Mouse (Mus musculus) adrenal gland, adult 18-20 months (tissue): Measurements from ENCODE around the gene Vti1b. TPM values are rescaled to one million over a fixed set of nuclear protein-coding genes. Genes with fewer than 3 reads are reported as not detected.
A peak's percentile ranks its signal among the peaks of the same experiment; 100 is the strongest.
"Not testable (repeated sequence)": the region's sequence is repeated elsewhere in the genome, so short reads cannot be mapped to it uniquely, and the experiment has no call there.

ENCODE experiments used
- DNase-seq, 2 experiments: peaks; one replicate each; pipeline ENCODE4 v3.0.0; 2021 to 2022; ENCODE audit warnings: low spot score in 2 of 2
- long read RNA-seq, 2 experiments: library from polyadenylated mRNA; stranded (forward); transcript quantifications; one replicate each; pipeline ENCODE4 v2.0.0; 2021
- total RNA-seq, 2 experiments: library from RNA; stranded (reverse); gene quantifications; 1 replicate in 1 of 2; 2 replicates in 1 of 2; pipeline ENCODE4 v1.2.3; 2021

The Vti1b gene
- 100 to 1,000 TPM; 121 to 131 TPM for total RNA-seq
- long read RNA-seq, experiment 1, transcript Vti1b-201 (6 exons, 1,490 nt), result major isoform, 34 of 42 reads
- long read RNA-seq, experiment 1, partial matches to known transcripts, result 0 of 42 reads
- long read RNA-seq, experiment 1, other reads (novel, unspliced or antisense), result 4 of 42 reads
- long read RNA-seq, experiment 2, transcript Vti1b-203 (5 exons, 1,059 nt), result minor isoform, 6 of 115 reads
- long read RNA-seq, experiment 2, transcript Vti1b-201 (6 exons, 1,490 nt), result major isoform, 100 of 115 reads
- long read RNA-seq, experiment 2, partial matches to known transcripts, result 7 of 115 reads
- long read RNA-seq, experiment 2, other reads (novel, unspliced or antisense), result 2 of 115 reads

- DNase-seq, result peak; percentile 83 to 88
Measured at GRCm38 (mm10) chr12:79172019-79172941, at the start of gene Vti1b. Vti1b (minus strand) TSS chr12:79172667.

- no peak for DNase-seq
Measured at GRCm38 (mm10) chr12:79217511-79217910, 45.0 kb upstream of the Vti1b start.

GRCm38 (mm10) chr12:79211447-79211846 lies 39.0 kb upstream of the Vti1b start:
- no peak for DNase-seq

- peak; percentile 14 to 37 for DNase-seq
Measured at GRCm38 (mm10) chr12:79208703-79209464, 36.4 kb upstream of the Vti1b start, which contains the start of gene Rdh12. Rdh12 (plus strand) TSS chr12:79208914.

GRCm38 (mm10) chr12:79201882-79202281 lies 29.4 kb upstream of the Vti1b start:
- DNase-seq, result no peak

GRCm38 (mm10) chr12:79197105-79197504 lies 24.6 kb upstream of the Vti1b start:
- no peak for DNase-seq

GRCm38 (mm10) chr12:79193441-79193840 lies 21.0 kb upstream of the Vti1b start:
- peak; percentile 60 to 71 for DNase-seq

- DNase-seq, result no peak
Measured at GRCm38 (mm10) chr12:79192193-79192592, 19.7 kb upstream of the Vti1b start, which contains the start of gene Rdh11. Rdh11 (minus strand) TSS chr12:79192293.

- peak; percentile 63 to 67 for DNase-seq
Measured at GRCm38 (mm10) chr12:79191701-79192100, 19.2 kb upstream of the Vti1b start.

GRCm38 (mm10) chr12:79190931-79191673 lies 18.6 kb upstream of the Vti1b start:
- DNase-seq, result peak; percentile 35 to 37

GRCm38 (mm10) chr12:79185160-79185559 lies 12.7 kb upstream of the Vti1b start:
- DNase-seq, result not testable (repeated sequence)

- no peak for DNase-seq
Measured at GRCm38 (mm10) chr12:79175998-79176397, 3.5 kb upstream of the Vti1b start.

- no peak for DNase-seq
Measured at GRCm38 (mm10) chr12:79173721-79174120, 1.3 kb upstream of the Vti1b start.

- no peak for DNase-seq
Measured at GRCm38 (mm10) chr12:79171269-79171995, 1.0 kb downstream of the Vti1b start.

GRCm38 (mm10) chr12:79170421-79170820 lies 2.0 kb downstream of the Vti1b start:
- DNase-seq, result no peak

- no peak for DNase-seq
Measured at GRCm38 (mm10) chr12:79169173-79169572, 3.3 kb downstream of the Vti1b start.

GRCm38 (mm10) chr12:79162876-79163275 lies 9.6 kb downstream of the Vti1b start:
- DNase-seq, result no peak

- no peak for DNase-seq
Measured at GRCm38 (mm10) chr12:79149653-79150052, 22.8 kb downstream of the Vti1b start.

GRCm38 (mm10) chr12:79141384-79141783 lies 31.1 kb downstream of the Vti1b start:
- DNase-seq, result no peak

GRCm38 (mm10) chr12:79140811-79141210 lies 31.7 kb downstream of the Vti1b start:
- no peak for DNase-seq
